Mouse (Mus musculus): ENCODE results near the gene Ciz1. TPM values are rescaled to one million over a fixed set of nuclear protein-coding genes. Genes with fewer than 3 reads are reported as not detected.

Ciz1 gene
- polyA plus RNA-seq, 1 experiment from 2014 or later = 64.6 TPM

GRCm38 (mm10) chr2:32363376-32364106, 11.4 kb downstream of the Ciz1 start:
- peak; percentile 32 for ATAC-seq
- H3K9me3 ChIP-seq (ENCODE audit: control insufficient read depth, low read length) = no peaks in the 10 kb centered on the region
- peak overlapping the region; percentile 96 for H3K4me3 ChIP-seq (replicated peaks; ENCODE audit: low read length)
- peak overlapping the region; percentile 79 for H3K27ac ChIP-seq (ENCODE audit: low read length)
- peaks cover 10% of the 10 kb centered on the region for H3K27me3 ChIP-seq (replicated peaks; ENCODE audit: control insufficient read depth, insufficient read depth, low read length)
- H3K9ac ChIP-seq (replicated peaks; ENCODE audit: low read depth, low read length) = peak overlapping the region; percentile 95
- H3K4me2 ChIP-seq (ENCODE audit: low read length) = peak overlapping the region; percentile 86
- peaks cover 14% of the 10 kb centered on the region for H3K36me3 ChIP-seq (ENCODE audit: control insufficient read depth, insufficient read depth)
- WGBS = 8% methylated on average over 19 of the region's 19 CpGs
- peaks cover 23% of the 10 kb centered on the region for H3K4me1 ChIP-seq (replicated peaks; ENCODE audit: control insufficient read depth, insufficient read depth, low read length)

GRCm38 (mm10) chr2:32364121-32364520, 12.0 kb downstream of the Ciz1 start:
- 83% methylated on average over 8 of the region's 8 CpGs for WGBS
- H3K9ac ChIP-seq (replicated peaks; ENCODE audit: low read depth, low read length) = no peak overlapping the region; the same call in 1 of the 2 replicates
- no peak for ATAC-seq

DNA sequence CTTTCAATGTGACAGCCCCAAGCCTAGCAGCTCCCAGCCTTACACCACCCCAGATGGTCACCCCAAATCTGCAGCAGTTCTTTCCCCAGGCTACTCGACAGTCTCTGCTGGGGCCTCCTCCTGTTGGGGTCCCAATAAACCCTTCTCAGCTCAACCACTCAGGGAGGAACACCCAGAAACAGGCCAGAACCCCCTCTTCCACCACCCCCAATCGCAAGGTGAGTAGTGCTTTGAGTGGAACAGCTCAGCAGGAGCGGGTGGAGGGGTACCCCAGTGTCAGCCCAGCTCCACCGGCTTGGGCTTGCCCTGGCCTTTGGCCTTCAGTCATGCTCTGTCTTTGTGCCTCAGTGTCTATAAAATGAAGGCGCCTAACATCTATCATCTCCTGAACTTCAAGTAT, 15.2 kb downstream of the Ciz1 start:
- 98% methylated on average over 5 of the region's 5 CpGs for WGBS
- peaks cover 27% of the 10 kb centered on the region for H3K36me3 ChIP-seq (ENCODE audit: control insufficient read depth, insufficient read depth)
- ATAC-seq = no peak

More at GRCm38 (mm10) chr2:32364121-32364520, 12.0 kb downstream of the Ciz1 start:
- H3K4me3 ChIP-seq (replicated peaks; ENCODE audit: low read length) = peak overlapping the region; percentile 96
- H3K36me3 ChIP-seq (ENCODE audit: control insufficient read depth, insufficient read depth) = peaks cover 14% of the 10 kb centered on the region
- peak overlapping the region; percentile 86 for H3K4me2 ChIP-seq (ENCODE audit: low read length)
- H3K4me1 ChIP-seq (replicated peaks; ENCODE audit: control insufficient read depth, insufficient read depth, low read length) = peaks cover 23% of the 10 kb centered on the region
- no peaks in the 10 kb centered on the region for H3K9me3 ChIP-seq (ENCODE audit: control insufficient read depth, low read length)
- peaks cover 10% of the 10 kb centered on the region for H3K27me3 ChIP-seq (replicated peaks; ENCODE audit: control insufficient read depth, insufficient read depth, low read length)
- H3K27ac ChIP-seq (ENCODE audit: low read length) = no peak overlapping the region

GRCm38 (mm10) chr2:32374191-32374590, 22.1 kb downstream of the Ciz1 start:
- 92% methylated on average over 10 of the region's 10 CpGs for WGBS
- H3K4me2 ChIP-seq (ENCODE audit: low read length) = no peak overlapping the region
- H3K4me1 ChIP-seq (replicated peaks; ENCODE audit: control insufficient read depth, insufficient read depth, low read length) = no peaks in the 10 kb centered on the region
- no peaks in the 10 kb centered on the region for H3K27me3 ChIP-seq (replicated peaks; ENCODE audit: control insufficient read depth, insufficient read depth, low read length)
- no peak overlapping the region for H3K9ac ChIP-seq (replicated peaks; ENCODE audit: low read depth, low read length)
- H3K36me3 ChIP-seq (ENCODE audit: control insufficient read depth, insufficient read depth) = peaks cover 55% of the 10 kb centered on the region
- H3K4me3 ChIP-seq (replicated peaks; ENCODE audit: low read length) = no peak overlapping the region
- ATAC-seq = no peak
- no peak overlapping the region for H3K27ac ChIP-seq (ENCODE audit: low read length)
- no peaks in the 10 kb centered on the region for H3K9me3 ChIP-seq (ENCODE audit: control insufficient read depth, low read length)

More for the DNA sequence above, 15.2 kb downstream of the Ciz1 start:
- Histone ChIP-seq H3K4me2 (ENCODE audit: low read length) (no peak overlapping the region), H3K9me3 (ENCODE audit: control insufficient read depth, low read length) (no peaks in the 10 kb centered on the region), H3K27ac (ENCODE audit: low read length) (no peak overlapping the region), H3K27me3 (replicated peaks; ENCODE audit: control insufficient read depth, insufficient read depth, low read length) (no peaks in the 10 kb centered on the region), H3K4me1 (replicated peaks; ENCODE audit: control insufficient read depth, insufficient read depth, low read length) (peaks cover 11% of the 10 kb centered on the region), H3K4me3 (replicated peaks; ENCODE audit: low read length) (no peak overlapping the region), H3K9ac (replicated peaks; ENCODE audit: low read depth, low read length) (no peak overlapping the region)

- Histone ChIP-seq H3K9ac (replicated peaks; ENCODE audit: low read depth, low read length) (no peak overlapping the region), H3K27ac (ENCODE audit: low read length) (no peak overlapping the region), H3K9me3 (ENCODE audit: control insufficient read depth, low read length) (no peaks in the 10 kb centered on the region), H3K36me3 (ENCODE audit: control insufficient read depth, insufficient read depth) (peaks cover 52% of the 10 kb centered on the region), H3K4me1 (replicated peaks; ENCODE audit: control insufficient read depth, insufficient read depth, low read length) (no peaks in the 10 kb centered on the region), H3K4me3 (replicated peaks; ENCODE audit: low read length) (no peak overlapping the region), H3K27me3 (replicated peaks; ENCODE audit: control insufficient read depth, insufficient read depth, low read length) (no peaks in the 10 kb centered on the region), H3K4me2 (ENCODE audit: low read length) (no peak overlapping the region)
- WGBS = 95% methylated on average over 13 of the region's 13 CpGs
- no peak for ATAC-seq
These were observed 23.3 kb downstream of the Ciz1 start for GRCm38 (mm10) chr2:32375317-32375940.

- Histone ChIP-seq H3K27ac (ENCODE audit: low read length) (no peak overlapping the region), H3K9me3 (ENCODE audit: control insufficient read depth, low read length) (no peaks in the 10 kb centered on the region), H3K9ac (replicated peaks; ENCODE audit: low read depth, low read length) (no peak overlapping the region), H3K4me2 (ENCODE audit: low read length) (no peak overlapping the region), H3K27me3 (replicated peaks; ENCODE audit: control insufficient read depth, insufficient read depth, low read length) (no peaks in the 10 kb centered on the region), H3K4me3 (replicated peaks; ENCODE audit: low read length) (no peak overlapping the region), H3K4me1 (replicated peaks; ENCODE audit: control insufficient read depth, insufficient read depth, low read length) (peaks cover 4% of the 10 kb centered on the region), H3K36me3 (ENCODE audit: control insufficient read depth, insufficient read depth) (peaks cover 47% of the 10 kb centered on the region)
- no peak for ATAC-seq
- WGBS = 93% methylated on average over 10 of the region's 10 CpGs
These were observed 24.8 kb downstream of the Ciz1 start for GRCm38 (mm10) chr2:32376963-32377362.

DNA sequence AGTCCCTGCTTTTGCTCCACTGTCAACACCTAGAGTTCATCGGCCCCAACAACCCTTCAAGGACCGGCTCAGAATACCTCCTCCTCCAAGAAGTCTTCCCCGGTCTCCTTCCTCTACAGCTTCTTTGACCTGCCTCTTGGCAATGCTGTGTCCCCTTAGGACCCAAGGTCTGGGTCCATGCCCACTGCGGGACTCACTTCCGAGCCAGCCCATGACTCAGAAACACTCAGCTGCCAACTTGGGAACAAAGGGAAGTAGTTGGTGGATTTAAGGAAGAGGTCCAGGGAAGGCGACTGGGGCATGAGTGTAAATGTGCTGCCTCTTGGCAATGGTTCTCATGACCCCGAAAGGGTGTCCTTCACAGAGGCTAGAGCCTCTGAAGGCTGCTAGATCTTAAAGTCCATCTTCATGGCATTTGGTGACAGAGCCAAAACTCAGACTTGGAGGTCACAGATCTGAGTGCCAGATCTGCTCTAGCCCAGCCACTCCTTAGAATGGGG, 27.9 kb downstream of the Ciz1 start:
- H3K9me3 ChIP-seq (ENCODE audit: control insufficient read depth, low read length) = no peaks in the 10 kb centered on the region
- H3K36me3 ChIP-seq (ENCODE audit: control insufficient read depth, insufficient read depth) = peaks cover 31% of the 10 kb centered on the region
- no peak overlapping the region for H3K4me3 ChIP-seq (replicated peaks; ENCODE audit: low read length)
- no peak overlapping the region for H3K4me2 ChIP-seq (ENCODE audit: low read length)
- no peak overlapping the region for H3K9ac ChIP-seq (replicated peaks; ENCODE audit: low read depth, low read length)
- no peak for ATAC-seq
- H3K4me1 ChIP-seq (replicated peaks; ENCODE audit: control insufficient read depth, insufficient read depth, low read length) = peaks cover 4% of the 10 kb centered on the region
- WGBS = 86% methylated on average over 7 of the region's 7 CpGs
- H3K27me3 ChIP-seq (replicated peaks; ENCODE audit: control insufficient read depth, insufficient read depth, low read length) = no peaks in the 10 kb centered on the region
- H3K27ac ChIP-seq (ENCODE audit: low read length) = no peak overlapping the region

- peak overlapping the region; percentile 69 for H3K9ac ChIP-seq (replicated peaks; ENCODE audit: low read depth, low read length)
- H3K36me3 ChIP-seq (ENCODE audit: control insufficient read depth, insufficient read depth) = peaks cover 28% of the 10 kb centered on the region
- peak overlapping the region; percentile 69 for H3K4me3 ChIP-seq (replicated peaks; ENCODE audit: low read length)
- H3K27ac ChIP-seq (ENCODE audit: low read length) = no peak overlapping the region
- H3K9me3 ChIP-seq (ENCODE audit: control insufficient read depth, low read length) = no peaks in the 10 kb centered on the region
- H3K27me3 ChIP-seq (replicated peaks; ENCODE audit: control insufficient read depth, insufficient read depth, low read length) = no peaks in the 10 kb centered on the region
- WGBS = under 1% methylated on average over 27 of the region's 27 CpGs
- H3K4me1 ChIP-seq (replicated peaks; ENCODE audit: control insufficient read depth, insufficient read depth, low read length) = peaks cover 4% of the 10 kb centered on the region
- peak overlapping the region; percentile 91 for H3K4me2 ChIP-seq (ENCODE audit: low read length)
- ATAC-seq = peak; percentile 63
These were observed 29.1 kb downstream of the Ciz1 start for GRCm38 (mm10) chr2:32381141-32381774.

- Histone ChIP-seq H3K4me1 (replicated peaks; ENCODE audit: control insufficient read depth, insufficient read depth, low read length) (peaks cover 4% of the 10 kb centered on the region), H3K4me2 (ENCODE audit: low read length) (peak within 1 kb of the TSS; percentile 91), H3K27me3 (replicated peaks; ENCODE audit: control insufficient read depth, insufficient read depth, low read length) (no peaks in the 10 kb centered on the region), H3K36me3 (ENCODE audit: control insufficient read depth, insufficient read depth) (peaks cover 23% of the 10 kb centered on the region), H3K27ac (ENCODE audit: low read length) (no peak within 1 kb of the TSS), H3K9me3 (ENCODE audit: control insufficient read depth, low read length) (no peaks in the 10 kb centered on the region), H3K4me3 (replicated peaks; ENCODE audit: low read length) (peak within 1 kb of the TSS; percentile 69), H3K9ac (replicated peaks; ENCODE audit: low read depth, low read length) (peak within 1 kb of the TSS; percentile 69)
- peak; percentile 94 for ATAC-seq
- WGBS = 0% methylated on average over 35 of the region's 47 CpGs
These were observed 29.7 kb downstream of the Ciz1 start, which contains the start of gene 1110008P14Rik for GRCm38 (mm10) chr2:32381775-32382223. Gene 1110008P14Rik (minus strand): TSS chr2:32381938.
